Mouse (Mus musculus): ENCODE data around the gene Zfp11. TPM values are rescaled to one million over a fixed set of nuclear protein-coding genes. Genes with fewer than 3 reads are reported as not detected.
"Not testable (repeated sequence)": the region's sequence is repeated elsewhere in the genome, so short reads cannot be mapped to it uniquely, and the experiment has no call there.

Gene Zfp11
- 1 to 10 TPM; 2.6 to 3.8 TPM for polyA plus RNA-seq (2017; shearing (Covaris generic))

- ATAC-seq: peak; percentile 87
Observed at GRCm38 (mm10) chr5:129670036-129670458, at the start of gene Zfp11. Gene Zfp11 (minus strand): TSS chr5:129670099.

DNA sequence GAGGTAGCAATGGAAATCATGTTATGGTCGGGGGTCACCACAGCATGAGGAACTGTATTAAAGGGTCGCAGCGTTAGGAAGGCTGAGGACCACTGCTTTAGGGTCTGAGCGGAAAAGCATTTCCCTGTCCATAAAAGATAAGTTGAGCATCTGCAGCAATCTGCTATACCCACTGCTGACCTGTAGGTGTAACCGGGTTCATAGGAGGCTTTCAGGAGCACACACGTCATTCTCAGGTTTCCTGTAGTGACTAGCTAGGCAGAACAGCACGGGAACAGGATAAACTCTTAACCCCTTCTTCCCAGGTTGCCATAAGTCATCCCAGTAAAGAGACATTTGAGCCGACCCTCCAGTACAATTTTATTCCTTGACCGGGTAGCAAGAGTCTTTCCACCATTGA lies 47.1 kb upstream of the Zfp11 start:
- ATAC-seq: no peak

- ATAC-seq: peak; percentile 99
Observed at GRCm38 (mm10) chr5:129715326-129715861, 45.5 kb upstream of the Zfp11 start, which contains the start of gene Mrps17. Gene Mrps17 (plus strand): TSS chr5:129715497.

DNA sequence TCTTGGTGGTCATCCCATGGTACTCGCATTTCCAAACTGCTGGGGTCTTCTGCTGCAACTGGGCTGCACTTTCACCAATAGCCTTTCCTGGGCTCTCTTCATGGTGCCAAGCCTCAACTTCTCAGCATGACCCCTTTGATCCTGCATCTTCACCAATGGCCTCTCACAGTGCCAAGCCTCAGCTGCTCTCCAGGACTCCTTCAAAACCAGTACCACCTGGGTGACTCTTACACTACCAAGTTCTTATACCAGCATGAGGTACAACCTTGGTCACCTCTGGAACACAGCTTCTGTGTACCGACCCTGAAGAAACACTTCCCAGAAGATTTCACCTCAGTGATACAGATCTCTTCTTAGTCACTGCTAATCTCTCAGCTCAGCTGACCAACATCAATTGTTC lies 38.5 kb upstream of the Zfp11 start, which contains the start of gene Sept14:
TSS of gene Sept14 (minus strand) at position 101 of the 400 bp plus-strand sequence.
- ATAC-seq: no peak

DNA sequence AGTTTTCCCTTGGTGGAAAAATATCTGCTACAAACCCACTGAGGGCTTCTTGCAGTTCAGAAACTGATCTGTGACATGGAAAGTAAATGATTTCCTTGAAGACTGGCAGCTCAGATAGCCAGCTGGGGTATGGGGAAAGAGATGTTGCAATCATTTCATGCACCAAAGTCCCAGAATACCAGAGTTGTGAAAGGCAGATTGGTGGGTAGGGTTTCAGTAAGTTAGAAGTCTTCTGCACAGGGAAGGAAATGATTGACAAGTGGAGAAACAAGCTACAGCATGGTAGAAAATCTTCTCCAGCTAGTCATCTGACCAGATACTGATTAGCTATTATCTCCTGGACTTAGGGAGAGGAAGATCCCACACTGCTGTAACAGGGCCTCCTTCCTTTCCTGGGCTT lies 33.5 kb upstream of the Zfp11 start:
- no peak for ATAC-seq

DNA sequence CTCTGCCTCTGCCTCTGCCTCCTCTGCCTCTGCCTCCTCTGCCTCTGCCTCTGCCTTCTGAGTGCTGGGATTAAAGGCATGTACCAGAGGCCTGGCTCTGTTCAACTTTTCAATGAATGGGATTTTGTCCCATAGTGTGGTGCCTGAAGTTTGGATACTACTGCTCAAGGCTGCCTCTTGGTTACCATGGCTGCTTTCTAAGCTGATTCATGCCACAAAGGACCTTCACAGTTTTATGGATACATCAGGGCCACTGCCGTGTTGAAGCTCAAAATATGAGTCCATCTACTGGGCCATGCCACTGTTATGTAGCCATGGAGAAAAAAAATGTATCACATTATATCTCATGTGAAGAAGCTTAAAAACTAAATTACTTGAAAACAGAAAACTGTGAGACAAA lies 31.8 kb upstream of the Zfp11 start:
- ATAC-seq: no peak

DNA sequence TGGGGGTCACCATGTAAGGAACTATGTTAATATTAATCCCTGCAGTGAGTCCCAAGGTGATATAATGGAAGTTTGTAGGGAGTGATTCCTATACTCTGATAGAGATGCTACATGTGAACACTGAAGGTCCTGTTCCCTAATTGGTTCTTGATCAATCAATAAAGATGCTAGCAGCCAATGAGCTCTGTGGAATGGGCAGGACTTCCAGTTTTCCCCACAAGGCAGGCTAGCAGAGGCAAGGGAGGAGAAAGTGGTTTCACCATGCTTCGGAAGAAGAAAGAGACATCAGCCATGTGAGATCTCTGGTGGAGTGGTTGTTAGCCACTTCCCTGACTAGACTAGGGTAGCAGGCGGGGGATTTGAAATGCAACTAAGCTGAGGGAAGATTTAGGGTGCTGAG lies 30.6 kb upstream of the Zfp11 start:
- no peak for ATAC-seq

DNA sequence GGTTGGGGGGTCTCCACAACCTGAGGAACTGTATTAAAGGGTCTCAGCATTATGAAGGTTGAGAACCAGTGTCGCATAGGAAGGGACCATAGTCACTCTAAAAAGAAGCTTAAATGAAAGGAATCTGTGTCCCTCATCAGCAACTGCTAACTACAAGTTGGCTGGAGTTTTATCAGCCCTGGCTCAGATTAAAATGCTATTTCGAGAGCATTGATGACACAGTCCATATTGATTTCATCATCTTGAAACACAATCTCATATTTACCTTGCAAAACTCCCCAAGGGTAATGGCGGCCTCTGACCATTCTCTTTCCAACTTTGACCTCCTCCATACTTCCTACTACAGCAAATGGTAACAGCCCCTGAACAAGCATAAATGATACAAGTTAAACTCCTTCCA lies 20.6 kb upstream of the Zfp11 start:
- no peak for ATAC-seq

DNA sequence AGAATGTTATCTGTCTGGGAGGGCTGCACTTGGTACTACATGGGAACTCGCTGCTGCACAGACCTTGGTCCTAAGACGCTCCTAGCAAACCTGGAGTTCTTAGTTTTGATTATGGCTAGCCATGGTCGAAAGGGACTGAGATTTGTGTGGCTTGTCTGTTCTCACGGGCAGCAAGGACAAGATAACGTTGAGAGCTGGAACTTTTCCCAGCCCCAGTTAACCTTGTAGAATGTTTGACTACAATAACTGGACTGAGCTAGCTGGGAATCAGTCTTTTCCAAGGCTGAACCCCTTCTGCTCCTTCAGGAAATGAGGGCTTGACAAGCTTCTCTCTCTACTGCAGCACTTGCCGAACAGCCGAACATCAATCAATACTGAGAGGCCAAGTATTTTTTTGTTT lies 17.7 kb upstream of the Zfp11 start:
- no peak for ATAC-seq

DNA sequence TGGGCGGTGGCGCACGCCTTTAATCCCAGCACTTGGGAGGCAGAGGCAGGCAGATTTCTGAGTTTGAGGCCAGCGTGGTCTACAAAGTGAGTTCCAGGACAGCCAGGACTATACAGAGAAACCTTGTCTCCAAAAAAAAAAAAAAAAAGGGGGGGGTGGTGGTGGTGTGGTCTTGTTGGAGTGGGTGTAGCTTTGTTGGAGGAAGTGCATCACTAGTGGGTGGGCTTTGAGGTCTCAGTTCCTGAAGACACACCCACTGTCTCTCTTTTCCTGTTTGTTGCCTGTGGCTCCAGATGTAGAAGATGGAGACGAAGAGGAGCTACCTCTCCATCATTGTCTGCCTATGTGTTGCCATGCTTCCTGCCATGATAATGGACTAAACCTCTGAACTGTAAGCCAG lies 15.2 kb upstream of the Zfp11 start:
- not testable (repeated sequence) for ATAC-seq

DNA sequence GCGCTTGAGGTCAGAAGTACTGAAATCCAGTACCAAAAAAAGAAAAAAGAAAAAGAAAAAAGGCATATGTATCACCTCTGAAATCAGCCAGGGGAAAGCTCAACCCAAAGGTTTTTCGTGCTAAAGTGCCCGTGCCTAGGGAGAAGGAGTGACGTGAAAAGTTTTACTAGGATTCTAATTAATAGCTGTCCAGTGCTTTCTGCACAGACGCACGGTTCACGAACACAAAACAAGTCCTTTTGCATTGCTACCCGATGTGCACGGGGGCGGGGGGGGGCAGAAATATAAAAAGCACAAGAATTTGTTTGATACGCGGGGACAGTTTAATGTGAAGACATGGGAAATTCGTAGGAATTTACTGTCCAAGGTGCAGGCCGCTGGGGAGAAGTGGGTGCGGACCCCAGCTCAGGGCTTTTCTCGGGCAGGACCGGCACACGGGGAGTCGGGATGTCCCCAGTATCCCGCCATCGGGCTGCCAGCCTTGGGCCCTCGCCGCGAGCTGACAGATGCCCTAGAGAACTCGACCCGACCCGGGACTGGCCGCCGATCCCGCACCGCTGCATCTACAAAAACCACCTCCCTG lies 355 bp downstream of the Zfp11 start:
- ATAC-seq: peak; percentile 21

DNA sequence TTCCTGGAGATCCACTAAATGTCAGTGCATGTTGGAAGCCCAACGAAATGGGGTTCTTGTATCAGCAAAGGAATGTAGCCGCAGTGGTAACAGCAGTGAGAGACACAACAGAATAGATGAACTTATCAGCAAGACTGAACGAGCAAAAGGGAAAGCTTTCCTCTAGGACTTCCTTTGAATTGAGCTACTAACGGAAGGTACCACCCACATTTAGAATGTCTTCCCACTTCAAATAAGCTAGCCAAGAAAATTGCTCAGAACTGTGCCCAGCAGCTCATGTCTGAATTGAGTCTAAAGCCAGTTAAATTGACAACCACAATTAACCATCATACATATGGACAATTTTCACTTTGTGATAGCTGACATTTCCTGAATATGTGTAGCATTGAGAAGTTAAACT lies 2.0 kb downstream of the Zfp11 start:
- no peak for ATAC-seq

- ATAC-seq: no peak
Observed at GRCm38 (mm10) chr5:129666271-129666909, 3.5 kb downstream of the Zfp11 start.

DNA sequence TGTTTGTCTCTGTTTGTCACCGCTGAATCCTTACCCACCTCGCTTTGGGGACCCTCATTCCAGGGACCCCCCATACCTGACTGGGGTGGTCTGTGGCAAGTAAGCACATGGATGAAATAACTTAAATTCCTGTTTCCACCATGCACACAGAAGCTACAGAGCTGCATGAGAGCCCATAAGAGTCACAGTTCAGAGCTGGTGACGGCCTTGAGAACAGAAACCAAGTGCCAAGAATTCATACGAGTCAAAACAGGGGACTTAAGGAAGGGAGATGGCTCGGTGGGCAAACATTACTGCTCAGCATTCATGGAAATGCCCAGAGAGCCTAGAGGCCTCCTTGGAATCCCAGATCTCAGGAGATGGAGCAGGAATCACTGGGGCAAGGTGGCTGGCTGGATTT lies 5.8 kb downstream of the Zfp11 start:
- no peak for ATAC-seq

DNA sequence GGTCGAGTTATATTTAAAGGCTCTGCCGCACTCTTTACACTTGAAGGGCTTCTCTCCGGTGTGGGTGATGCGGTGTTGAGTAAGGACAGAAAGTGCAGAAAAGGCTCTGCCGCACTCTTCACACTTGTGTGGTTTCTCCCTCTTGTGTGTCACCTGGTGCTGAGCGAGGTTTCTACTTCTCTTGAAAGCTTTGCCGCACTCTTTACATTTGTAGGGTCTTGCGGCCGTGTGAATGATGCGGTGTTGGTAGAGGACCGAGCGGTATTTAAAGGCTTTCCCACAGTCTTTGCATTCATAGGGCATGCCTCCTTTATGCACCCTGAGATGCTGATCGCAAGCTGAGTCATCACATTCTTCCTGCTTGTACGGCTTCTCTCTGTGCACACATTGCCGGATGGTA lies 12.0 kb downstream of the Zfp11 start:
- no peak for ATAC-seq

DNA sequence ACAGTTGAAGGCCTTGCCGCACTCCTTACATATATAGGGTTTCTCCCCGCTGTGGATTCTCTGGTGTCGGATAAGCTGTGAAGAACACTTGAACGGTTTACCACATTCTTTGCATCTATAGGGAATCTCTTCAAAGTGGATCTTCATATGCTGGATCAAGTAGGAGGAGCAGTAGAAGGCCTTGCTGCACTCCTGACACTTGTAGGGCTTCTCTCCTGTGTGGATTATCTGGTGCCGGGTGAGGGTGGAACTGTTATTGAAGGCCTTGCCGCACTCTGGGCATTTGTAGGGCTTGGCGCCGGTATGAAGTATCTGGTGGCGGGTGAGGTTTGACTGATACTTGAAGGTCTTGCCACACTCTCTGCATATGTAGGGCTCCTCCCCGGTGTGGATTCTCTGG lies 12.9 kb downstream of the Zfp11 start:
- no peak for ATAC-seq

- ATAC-seq: no peak
Observed at GRCm38 (mm10) chr5:129650858-129651257, 19.0 kb downstream of the Zfp11 start.

- ATAC-seq: not testable (repeated sequence)
Observed at GRCm38 (mm10) chr5:129632270-129633250, 37.3 kb downstream of the Zfp11 start.

DNA sequence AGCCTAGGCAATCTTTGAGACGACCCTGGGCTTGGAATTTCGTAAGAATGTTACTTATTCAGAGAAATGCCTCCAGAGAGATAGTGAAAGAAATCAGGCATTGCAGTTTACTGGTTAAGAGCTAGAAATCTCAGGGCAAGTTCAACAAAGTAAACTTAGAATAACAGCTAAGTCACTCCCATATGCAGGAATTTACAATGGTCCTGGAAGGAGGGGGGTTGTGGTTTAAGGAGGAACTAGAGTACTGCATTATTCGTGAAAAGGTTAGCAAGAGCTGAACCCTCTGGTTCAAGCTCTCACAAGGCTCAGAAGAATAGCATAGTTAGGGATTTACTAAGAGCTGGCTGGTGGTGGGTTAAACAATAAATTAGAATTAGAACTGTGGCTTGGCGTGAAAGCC lies 43.3 kb downstream of the Zfp11 start:
- not testable (repeated sequence) for ATAC-seq

DNA sequence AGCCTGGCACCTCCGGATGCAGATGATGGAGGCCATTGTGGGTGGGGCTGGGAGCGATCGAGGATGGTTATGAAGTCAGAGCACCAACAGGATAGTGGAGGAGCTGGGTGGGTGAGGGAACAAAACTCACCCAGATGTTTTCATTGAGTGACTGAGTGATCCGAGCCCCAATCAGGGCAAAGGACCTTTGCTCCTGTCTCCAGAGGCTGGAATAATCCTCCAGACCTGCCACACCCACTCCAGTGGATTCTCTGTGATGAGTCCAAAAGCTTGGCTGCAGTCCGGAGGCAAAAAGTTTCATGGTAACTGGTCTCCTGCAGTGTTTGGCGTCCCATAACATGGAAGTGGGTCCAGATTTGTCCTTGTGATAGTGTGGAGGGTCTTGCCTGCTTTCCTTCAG lies 43.8 kb downstream of the Zfp11 start:
- ATAC-seq: no peak

GRCm38 (mm10) chr5:129621361-129621760 lies 48.5 kb downstream of the Zfp11 start:
- ATAC-seq: no peak

GRCm38 (mm10) chr5:129620600-129620999 lies 49.3 kb downstream of the Zfp11 start:
- ATAC-seq: not testable (repeated sequence)

DNA sequence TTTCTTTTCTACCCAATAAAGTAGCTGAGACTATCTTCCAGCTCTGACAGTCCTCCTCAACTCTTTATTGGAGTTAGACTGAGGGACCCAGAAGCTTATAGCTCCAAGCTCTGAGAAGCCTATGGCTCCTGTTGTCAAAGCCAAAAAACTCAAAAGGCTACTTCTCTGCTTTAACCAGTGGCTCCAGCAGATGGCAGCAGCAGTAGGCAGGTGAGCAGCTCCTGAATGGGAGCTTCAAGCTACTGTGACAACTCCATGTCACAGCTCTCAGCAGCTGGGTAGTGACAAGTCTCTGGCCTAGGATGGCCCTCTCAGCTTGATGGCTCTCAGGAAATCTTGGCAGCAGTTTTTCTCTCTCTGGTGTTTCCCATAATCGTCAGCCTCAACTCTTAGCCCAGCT lies 58.8 kb downstream of the Zfp11 start:
- peak; percentile 47 for ATAC-seq
